In genomic region chr17:57099629-57100325, GRCm38 (mm10) we compare ENCODE assay signal across 12 mouse cellular contexts. TPM values are rescaled to one million over a fixed set of nuclear protein-coding genes. Genes with fewer than 3 reads are reported as not detected.
DNase-seq lines count a peak whose midpoint lies in the region; ATAC-seq lines count a peak whose summit lies in the region.
"Had no signal": no experiment of that assay in that cellular context is flagged by ENCODE, and none has a peak within 500 bp of the region (broad histone marks: within the 10 kb centered on the region; RNA-seq: fewer than 3 reads in every experiment).

No protein-coding gene starts in this region.

- H3K27ac ChIP-seq in heart, embryonic 16.5 days (ENCODE audit: low read length) = no peak overlapping the region
- no peak overlapping the region for H3K27ac ChIP-seq in heart, embryonic 11.5 days (ENCODE audit: low read depth, low read length)
- H3K27ac ChIP-seq: neural tube, embryonic 12.5 days had no signal

- no peaks in the 10 kb centered on the region for H3K27me3 ChIP-seq in heart, embryonic 16.5 days (ENCODE audit: control insufficient read depth, insufficient read depth, low read length)
- no peaks in the 10 kb centered on the region for H3K27me3 ChIP-seq in heart, embryonic 11.5 days (ENCODE audit: control insufficient read depth, insufficient read depth, low read length)

- 0 out of 2 replicates have a peak overlapping the region, but pooled peaks have one; percentile 4 for H3K4me2 ChIP-seq in heart, embryonic 16.5 days (ENCODE audit: low read depth, low read length)
- H3K4me2 ChIP-seq in heart, embryonic 11.5 days = no peak overlapping the region; the same call in 1 of the 2 replicates
- H3K4me2 ChIP-seq: neural tube, embryonic 12.5 days had no signal

- H3K36me3 ChIP-seq in heart, embryonic 16.5 days (ENCODE audit: control insufficient read depth, insufficient read depth) = no peaks in the 10 kb centered on the region
- H3K36me3 ChIP-seq in heart, embryonic 11.5 days (ENCODE audit: control insufficient read depth, insufficient read depth, low read length) = no peaks in the 10 kb centered on the region
- H3K36me3 ChIP-seq: neural tube, embryonic 12.5 days had no signal

- H3K4me3 ChIP-seq in heart, embryonic 16.5 days (ENCODE audit: low read length) = no peak overlapping the region
- no peak overlapping the region for H3K4me3 ChIP-seq in heart, embryonic 11.5 days (ENCODE audit: low read depth, low read length)
- H3K4me3 ChIP-seq: erythroblast, embryonic 14.5 days; neural tube, embryonic 12.5 days had no signal

- ATAC-seq in heart, embryonic 16.5 days (replicated peaks; ENCODE audit: extremely low read depth, insufficient read depth, low FRiP score) = no peak
- no peak for ATAC-seq in heart, embryonic 11.5 days (replicated peaks; ENCODE audit: insufficient number of reproducible peaks, low FRiP score, low TSS enrichment)
- ATAC-seq in granulocyte monocyte progenitor cell, adult 5-6 weeks (replicated peaks; ENCODE audit: poor library complexity, severe bottlenecking) = 0 out of 2 replicates have a peak, but pooled peaks have one; percentile 14

- H3K9me3 ChIP-seq in heart, embryonic 16.5 days (replicated peaks; ENCODE audit: control insufficient read depth, low read length) = no peaks in the 10 kb centered on the region
- H3K9me3 ChIP-seq in heart, embryonic 11.5 days (replicated peaks; ENCODE audit: control insufficient read depth, low read length) = no peaks in the 10 kb centered on the region
- H3K9me3 ChIP-seq: neural tube, embryonic 12.5 days had no signal

- peak; percentile 48 for DNase-seq in thymus, postnatal 14 days
- DNase-seq in thymus, adult 18-20 months = no peak
- no peak for DNase-seq in spleen, postnatal 14 days (ENCODE audit: low spot score in 2 of 2)
- no peak for DNase-seq in gastrocnemius, adult 18-20 months (ENCODE audit: low spot score)
- no peak for DNase-seq in right cerebral cortex, adult 18-20 months
- DNase-seq: heart, adult 11 months; kidney, postnatal 14 days had no signal

- WGBS in heart, embryonic 16.5 days = 5% methylated on average over 10 of the region's 10 CpGs
- 4% methylated on average over 10 of the region's 10 CpGs for WGBS in heart, embryonic 11.5 days (ENCODE audit: insufficient replicate concordance)

- H3K9ac ChIP-seq in heart, embryonic 16.5 days (ENCODE audit: low read length) = no peak overlapping the region
- no peak overlapping the region for H3K9ac ChIP-seq in heart, embryonic 11.5 days (ENCODE audit: low read depth, low read length)
- H3K9ac ChIP-seq: neural tube, embryonic 12.5 days had no signal

- H3K4me1 ChIP-seq in heart, embryonic 16.5 days (ENCODE audit: control insufficient read depth, insufficient read depth, low read length) = peaks cover 6% of the 10 kb centered on the region
- no peaks in the 10 kb centered on the region; the same call in 1 of the 2 replicates for H3K4me1 ChIP-seq in heart, embryonic 11.5 days (ENCODE audit: control insufficient read depth, insufficient read depth, low read length)

RNA-seq across cellular contexts. Expression of gene Tnfsf9, which starts 5.3 kb away (rescaled TPM):
- polyA plus RNA-seq in heart, embryonic 16.5 days (2015; fragmentation: Nextera tagmentation; extraction: Ambion mirVana) = 3.3 and 3.4 TPM in 2 replicates
- 5.5 and 6.7 TPM in 2 replicates for polyA plus RNA-seq in heart, embryonic 11.5 days (2014; fragmentation: Nextera tagmentation; extraction: Ambion mirVana)
- total RNA-seq in granulocyte monocyte progenitor cell, adult 5-6 weeks (2014; fragmentation: Nextera tagmentation) = 0.28 and 1.1 TPM in 2 replicates
- 0.60 and 3.0 TPM in 2 replicates for total RNA-seq in granulocyte monocyte progenitor cell, adult 5-6 weeks (2017)
- total RNA-seq in gastrocnemius, adult 18-20 months (2021) = under 1 TPM in 1 of 2 experiments, not detected in 1; 0.57 TPM

RNA-seq across cellular contexts. Expression of gene Tubb4a, which starts 12.2 kb away (rescaled TPM):
- polyA plus RNA-seq in heart, embryonic 16.5 days (2015; fragmentation: Nextera tagmentation; extraction: Ambion mirVana) = 5.7 and 6.9 TPM in 2 replicates
- polyA plus RNA-seq in heart, embryonic 11.5 days (2014; fragmentation: Nextera tagmentation; extraction: Ambion mirVana) = 12.2 and 15.6 TPM in 2 replicates
- total RNA-seq in granulocyte monocyte progenitor cell, adult 5-6 weeks (2014; fragmentation: Nextera tagmentation) = not detected in 2 replicates
- total RNA-seq in granulocyte monocyte progenitor cell, adult 5-6 weeks (2017) = not detected in 2 replicates
- total RNA-seq in gastrocnemius, adult 18-20 months (2021) = 1 to 10 TPM in 1 of 2 experiments, under 1 TPM in 1; 0.78 to 1.1 TPM
- polyA plus RNA-seq: erythroblast, embryonic 14.5 days had no signal

RNA-seq across cellular contexts. Expression of gene Dennd1c, which starts 21.5 kb away (rescaled TPM):
- 2.2 and 4.1 TPM in 2 replicates for polyA plus RNA-seq in heart, embryonic 16.5 days (2015; fragmentation: Nextera tagmentation; extraction: Ambion mirVana)
- 0.49 and 0.58 TPM in 2 replicates for polyA plus RNA-seq in heart, embryonic 11.5 days (2014; fragmentation: Nextera tagmentation; extraction: Ambion mirVana)
- 24.7 and 27.1 TPM in 2 replicates for total RNA-seq in granulocyte monocyte progenitor cell, adult 5-6 weeks (2014; fragmentation: Nextera tagmentation)
- total RNA-seq in granulocyte monocyte progenitor cell, adult 5-6 weeks (2017) = 2.9 and 3.0 TPM in 2 replicates
- total RNA-seq in gastrocnemius, adult 18-20 months (2021) = under 1 TPM; 0.21 to 0.46 TPM

RNA-seq across cellular contexts. Expression of gene Slc25a23, which starts 40.1 kb away (rescaled TPM):
- 14.7 and 17.0 TPM in 2 replicates for polyA plus RNA-seq in heart, embryonic 16.5 days (2015; fragmentation: Nextera tagmentation; extraction: Ambion mirVana)
- polyA plus RNA-seq in heart, embryonic 11.5 days (2014; fragmentation: Nextera tagmentation; extraction: Ambion mirVana) = 11.6 and 13.3 TPM in 2 replicates
- 15.2 and 23.8 TPM in 2 replicates for total RNA-seq in granulocyte monocyte progenitor cell, adult 5-6 weeks (2014; fragmentation: Nextera tagmentation)
- total RNA-seq in granulocyte monocyte progenitor cell, adult 5-6 weeks (2017) = 1.6 and 1.7 TPM in 2 replicates
- total RNA-seq in gastrocnemius, adult 18-20 months (2021) = 10 to 100 TPM; 34.1 to 40.3 TPM

RNA-seq across cellular contexts. Expression of gene Crb3, which starts 40.9 kb away (rescaled TPM):
- 1.1 and 4.8 TPM in 2 replicates for polyA plus RNA-seq in heart, embryonic 16.5 days (2015; fragmentation: Nextera tagmentation; extraction: Ambion mirVana)
- polyA plus RNA-seq in heart, embryonic 11.5 days (2014; fragmentation: Nextera tagmentation; extraction: Ambion mirVana) = 0.31 and 0.72 TPM in 2 replicates
- not detected in 2 replicates for total RNA-seq in granulocyte monocyte progenitor cell, adult 5-6 weeks (2014; fragmentation: Nextera tagmentation)
- not detected in 2 replicates for total RNA-seq in granulocyte monocyte progenitor cell, adult 5-6 weeks (2017)
- under 1 TPM in 1 of 2 experiments, not detected in 1; 0.31 TPM for total RNA-seq in gastrocnemius, adult 18-20 months (2021)
